Mouse (Mus musculus): Measurements from ENCODE around the gene Gm10406.
A peak's percentile ranks its signal among the peaks of the same experiment; 100 is the strongest.
"Not testable (repeated sequence)": the region's sequence is repeated elsewhere in the genome, so short reads cannot be mapped to it uniquely, and the experiment has no call there.

Gene Gm10406

DNA sequence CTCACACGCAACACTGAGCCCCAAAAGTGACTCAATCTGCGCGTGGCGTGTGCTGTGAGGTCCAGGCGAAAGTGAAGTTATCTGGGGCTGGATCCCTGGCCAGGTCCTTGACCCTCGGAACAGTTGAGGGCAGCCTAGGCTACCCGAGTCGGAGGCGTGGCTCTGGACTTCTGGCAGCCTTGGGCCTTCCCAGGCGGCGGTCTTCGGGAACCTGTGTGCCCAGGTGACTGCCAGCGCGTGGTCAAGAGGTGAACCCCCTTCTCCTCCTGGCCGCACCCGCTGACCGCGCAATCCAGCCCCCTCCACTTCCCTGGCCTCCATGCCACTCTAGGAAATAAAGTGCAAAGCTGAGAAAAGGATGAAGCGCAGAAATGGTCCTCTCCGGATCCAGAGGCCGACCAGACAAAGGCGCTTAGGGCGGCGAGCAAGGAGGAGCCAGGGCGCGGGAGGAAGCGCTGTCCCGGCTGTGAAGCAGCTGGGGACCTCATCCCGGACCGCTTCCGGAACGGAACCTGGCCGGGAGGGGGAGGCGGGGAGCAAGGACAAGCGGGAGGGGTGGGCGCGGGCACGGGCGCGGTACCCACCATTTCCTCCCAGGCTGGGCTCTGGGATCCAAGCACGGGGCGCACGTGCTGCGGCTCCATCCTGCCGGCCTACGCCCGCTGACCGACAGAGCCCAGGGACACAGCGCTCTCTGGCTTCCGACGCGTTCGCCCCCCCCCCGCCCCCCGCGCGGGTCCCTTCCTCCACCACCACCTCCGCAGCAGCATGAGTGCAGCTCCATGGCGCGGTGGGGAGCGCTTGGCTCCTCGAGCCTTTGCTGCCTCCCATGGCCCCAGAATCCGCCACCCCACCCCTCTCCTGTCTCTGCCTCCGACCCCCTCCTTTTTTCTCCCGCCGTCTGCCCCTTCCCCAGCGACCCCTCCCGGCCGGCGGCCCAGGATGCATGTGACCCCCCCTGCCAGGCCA lies at the start of gene Gm10406:
TSS of gene Gm10406 (minus strand) at position 669 of the 969 bp plus-strand sequence.
- DNase-seq, result peak; percentile 8

DNA sequence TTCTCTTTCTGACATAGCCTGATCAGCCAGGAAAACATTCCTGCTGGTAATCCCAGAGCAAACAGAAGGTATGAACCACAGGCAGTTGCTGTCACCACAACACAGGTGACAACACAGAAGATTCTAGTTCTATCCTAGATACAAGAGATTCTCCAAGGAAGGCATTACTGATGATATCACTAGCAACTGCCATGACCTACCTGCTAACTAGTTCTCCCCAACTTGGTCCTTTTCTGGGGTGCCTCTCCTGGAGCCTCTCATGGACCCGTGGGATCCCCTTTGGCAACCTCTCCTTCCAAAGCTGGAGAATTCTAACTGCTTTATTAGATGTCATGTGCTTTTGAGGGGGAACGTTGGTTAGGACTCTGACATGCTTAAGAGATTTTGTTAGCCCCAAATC lies 17.6 kb upstream of the Gm10406 start, which contains the start of gene Gm3685:
TSS of gene Gm3685 (minus strand) at position 101 of the 400 bp plus-strand sequence.
- not testable (repeated sequence) for DNase-seq

DNA sequence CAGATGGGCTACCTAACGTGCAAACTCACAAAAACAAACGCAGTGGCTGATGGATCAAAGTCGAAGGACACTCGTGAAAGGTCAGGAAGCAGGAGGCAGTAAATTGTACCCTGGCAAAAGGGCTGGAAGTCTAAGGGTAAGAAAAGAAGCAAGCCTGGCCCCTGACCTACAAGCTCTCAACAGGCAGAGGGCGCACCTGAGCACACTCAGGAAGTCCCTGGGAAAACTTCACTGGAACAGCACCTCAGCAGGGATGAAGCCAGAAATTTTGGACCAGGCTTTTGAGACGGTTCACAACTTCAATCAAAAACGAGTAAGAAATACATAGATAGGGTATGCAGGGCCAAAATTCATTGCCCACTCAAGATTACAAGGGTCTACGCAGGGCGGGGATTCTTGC lies 975 bp downstream of the Gm10406 start:
- DNase-seq, result not testable (repeated sequence)

DNA sequence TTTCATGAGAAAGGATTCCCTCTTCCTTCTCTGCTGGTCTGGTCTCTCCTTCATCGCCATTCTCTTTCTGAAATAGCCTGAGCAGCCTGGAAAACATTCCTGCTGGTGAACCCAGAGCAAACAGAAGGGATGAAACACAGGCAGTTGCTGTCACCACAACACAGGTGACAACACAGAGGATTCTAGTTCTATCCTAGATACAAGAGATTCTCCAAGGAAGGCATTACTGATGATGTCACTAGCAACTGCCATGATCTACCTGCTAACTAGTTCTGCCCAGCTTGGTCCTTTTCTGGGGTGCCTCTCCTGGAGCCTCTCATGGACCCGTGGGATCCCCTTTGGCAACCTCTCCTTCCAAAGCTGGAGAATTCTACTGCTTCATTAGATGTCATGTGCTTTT lies 53.5 kb downstream of the Gm10406 start, which contains the start of gene Gm6356:
TSS of gene Gm6356 (minus strand) at position 101 of the 400 bp plus-strand sequence.
- DNase-seq, result not testable (repeated sequence)
